Comparison of ENCODE assay signal across 13 mouse cellular contexts in genomic region chr4:117933248-117933647, GRCm38 (mm10). TPM values are rescaled to one million over a fixed set of nuclear protein-coding genes. Genes with fewer than 3 reads are reported as not detected.
"Had no signal": no experiment of that assay in that cellular context is flagged by ENCODE, and none has a peak within 500 bp of the region (broad histone marks: within the 10 kb centered on the region; RNA-seq: fewer than 3 reads in every experiment).

No protein-coding gene starts in this region.

- DNase-seq: kidney, adult 9 months; kidney, postnatal 10 days; thymus, adult 18-20 months; thymus, postnatal 14 days had no signal

- H3K27ac ChIP-seq: limb, embryonic 10.5 days; liver, embryonic 15.5 days; lung, embryonic 15.5 days; midbrain, embryonic 13.5 days; neural tube, embryonic 12.5 days had no signal

- H3K4me2 ChIP-seq: liver, embryonic 11.5 days; liver, embryonic 15.5 days; lung, embryonic 15.5 days; midbrain, embryonic 13.5 days; neural tube, embryonic 12.5 days had no signal

- H3K9me3 ChIP-seq: limb, embryonic 10.5 days; liver, embryonic 15.5 days; lung, embryonic 15.5 days; midbrain, embryonic 13.5 days; neural tube, embryonic 12.5 days had no signal

- H3K4me3 ChIP-seq: limb, embryonic 10.5 days; liver, embryonic 15.5 days; lung, embryonic 15.5 days; midbrain, embryonic 13.5 days; neural tube, embryonic 12.5 days had no signal

- ATAC-seq: intestine, postnatal 0 days; midbrain, embryonic 13.5 days had no signal

- H3K36me3 ChIP-seq: liver, embryonic 15.5 days; lung, embryonic 15.5 days; neural tube, embryonic 12.5 days had no signal

- H3K9ac ChIP-seq: liver, embryonic 15.5 days; lung, embryonic 15.5 days; midbrain, embryonic 13.5 days; neural tube, embryonic 12.5 days had no signal

RNA-seq across cellular contexts. Expression of gene Artn, which starts 3.7 kb away (rescaled TPM):
- total RNA-seq: megakaryocyte progenitor cell, adult 5-6 weeks; neutrophil, adult 5-6 weeks had no signal

RNA-seq across cellular contexts. Expression of gene B4galt2, which starts 50.0 kb away (rescaled TPM):
- total RNA-seq: neutrophil, adult 5-6 weeks had no signal
